Mouse (Mus musculus) liver, adult 2 months (tissue): ENCODE measurements around the gene Eif2ak4.

Source experiments
- CTCF ChIP-seq: fragments of 200-500 bp; IDR thresholded peaks from 2 replicates; pipeline ENCODE4 v1.5.1; 2011; ENCODE audit warnings: low read depth, low read length, control low read depth
- POLR2A ChIP-seq: fragments of 200-500 bp; IDR thresholded peaks from 2 replicates; pipeline ENCODE4 v1.6.1; 2011; ENCODE audit warnings: low read length, control low read depth; ENCODE audit not compliant: insufficient read depth; ENCODE audit errors: extremely low read depth

DNA sequence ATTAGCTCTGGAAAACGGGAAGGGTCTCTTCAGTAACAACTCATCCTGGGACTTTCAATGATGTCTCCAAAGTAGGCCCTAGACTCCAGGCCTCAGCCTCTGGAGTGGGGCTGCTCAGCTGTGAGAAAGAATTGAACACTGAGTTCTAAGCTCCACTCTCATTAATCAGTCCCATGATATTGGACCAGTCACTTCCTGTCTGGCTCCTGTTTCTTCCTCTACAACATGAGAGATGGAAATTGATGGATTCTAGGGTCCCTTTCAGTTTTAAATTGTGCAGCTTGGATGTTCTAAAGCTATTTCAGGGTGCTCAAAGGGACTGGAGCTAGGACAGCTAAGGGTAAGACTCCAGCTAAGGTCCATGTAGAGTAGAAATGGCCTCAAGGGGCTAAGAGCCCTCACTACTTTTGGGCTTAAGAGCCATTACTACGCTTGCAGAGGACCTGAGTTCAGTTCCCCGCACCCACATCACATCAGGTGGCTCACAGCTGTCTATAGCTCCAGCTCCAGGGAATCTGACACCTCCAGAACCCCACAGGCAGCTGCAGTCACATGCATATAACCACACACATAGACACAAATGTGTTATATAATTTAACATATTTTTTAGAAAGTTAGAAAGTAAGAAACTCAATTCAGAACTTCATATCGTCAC lies 103.5 kb downstream of the Eif2ak4 start:
- TF ChIP-seq CTCF (no peak), POLR2A (no peak)
